Mouse (Mus musculus): ENCODE results near the gene Nme3.

- TF ChIP-seq CTCF (IDR thresholded peaks at IDR 0.05; ENCODE audit: low read depth, low read length) = no peak
- TF ChIP-seq POLR2A (IDR thresholded peaks at IDR 0.05; ENCODE audit: borderline replicate concordance, low read depth, low read length) = no peak
Observed at GRCm38 (mm10) chr17:24891321-24891720, 5.0 kb upstream of the Nme3 start.

Data from bone marrow macrophage, adult 2 months (primary cell).